Mouse (Mus musculus) ES-Bruce4 (cell line): Measurements from ENCODE around the gene Ip6k1. TPM values are rescaled to one million over a fixed set of nuclear protein-coding genes. Genes with fewer than 3 reads are reported as not detected.
A peak's percentile ranks its signal among the peaks of the same experiment; 100 is the strongest.

Experiments
- H3K27ac ChIP-seq: 2 replicates; pipeline ENCODE4 v1.5.1; 2012; ENCODE audit warnings: low read length, inconsistent platforms; ENCODE audit not compliant: insufficient read depth
- H3K27me3 ChIP-seq: 2 replicates; pipeline ENCODE4 v1.6.1; 2012; ENCODE audit warnings: mild to moderate bottlenecking, low read length, inconsistent platforms; ENCODE audit not compliant: control insufficient read depth, poor library complexity, insufficient read depth, severe bottlenecking
- H3K36me3 ChIP-seq: 2 replicates; pipeline ENCODE4 v1.6.1; 2012; ENCODE audit warnings: inconsistent platforms, mild to moderate bottlenecking, low read length, moderate library complexity; ENCODE audit not compliant: control insufficient read depth, poor library complexity, insufficient read depth, severe bottlenecking
- H3K4me1 ChIP-seq: one replicate; pipeline ENCODE4 v1.8.1; 2011; ENCODE audit warnings: low read length; ENCODE audit not compliant: control insufficient read depth, insufficient read depth
- H3K4me3 ChIP-seq: 2 replicates; pipeline ENCODE4 v1.5.1; 2011; ENCODE audit warnings: low read depth, mild to moderate bottlenecking, low read length
- H3K9ac ChIP-seq: 2 replicates; pipeline ENCODE4 v1.6.1; 2012; ENCODE audit warnings: low read depth, mild to moderate bottlenecking, inconsistent platforms; ENCODE audit not compliant: poor library complexity, severe bottlenecking
- H3K9me3 ChIP-seq: replicated peaks from 2 replicates; pipeline ENCODE4 v1.6.1; 2012; ENCODE audit warnings: mild to moderate bottlenecking, low read length, inconsistent platforms; ENCODE audit not compliant: control insufficient read depth, poor library complexity, insufficient read depth, severe bottlenecking
- CTCF ChIP-seq: IDR thresholded peaks from one replicate; pipeline ENCODE4 v1.8.1; 2011; ENCODE audit warnings: low read depth, low read length
- EP300 ChIP-seq: IDR thresholded peaks from 2 replicates; pipeline ENCODE4 v1.6.1; 2011; ENCODE audit warnings: low read depth, low read length; ENCODE audit not compliant: insufficient read depth
- POLR2A ChIP-seq: IDR thresholded peaks from one replicate; pipeline ENCODE4 v1.8.1; 2011; ENCODE audit warnings: low read length; ENCODE audit not compliant: insufficient read depth
- polyA plus RNA-seq: library from polyadenylated mRNA; stranded (reverse); fragments of >200 nt; gene quantifications from 2 replicates; pipeline ENCODE4 v1.2.4, GENCODE M21; 2011; ENCODE audit warnings: low read depth; ENCODE audit not compliant: missing spikeins, insufficient read depth, insufficient read length

Ip6k1 gene
- polyA plus RNA-seq, 1 experiment: 46.9 TPM

- H3K4me1 ChIP-seq: no peaks in the 10 kb centered on the region
- no peaks in the 10 kb centered on the region for H3K9me3 ChIP-seq
- no peak within 1 kb of the TSS for H3K9ac ChIP-seq
- no peak within 1 kb of the TSS for H3K27ac ChIP-seq
- TF ChIP-seq CTCF (peak; percentile 80), EP300 (no peak), POLR2A (peak; percentile 27)
- H3K27me3 ChIP-seq: no peaks in the 10 kb centered on the region
- H3K36me3 ChIP-seq: 0 out of 2 replicates have a peak, but pooled peaks cover 3% of the 10 kb centered on the region
- peak within 1 kb of the TSS; percentile 27 for H3K4me3 ChIP-seq
Measured at GRCm38 (mm10) chr9:108052885-108053664, 50.8 kb downstream of the Ip6k1 start, which contains the start of gene Amigo3. Gene Amigo3 (plus strand): TSS chr9:108053159.

GRCm38 (mm10) chr9:108053665-108054225 lies 51.4 kb downstream of the Ip6k1 start:
- H3K4me3 ChIP-seq: peak overlapping the region; percentile 15
- H3K4me1 ChIP-seq: no peaks in the 10 kb centered on the region
- H3K9me3 ChIP-seq: no peaks in the 10 kb centered on the region
- TF ChIP-seq EP300 (no peak), CTCF (no peak), POLR2A (no peak)
- 0 out of 2 replicates have a peak, but pooled peaks cover 3% of the 10 kb centered on the region for H3K36me3 ChIP-seq
- H3K27ac ChIP-seq: no peak overlapping the region
- no peaks in the 10 kb centered on the region for H3K27me3 ChIP-seq
- 0 out of 2 replicates have a peak overlapping the region, but pooled peaks have one; percentile 6 for H3K9ac ChIP-seq

GRCm38 (mm10) chr9:108054331-108055040 lies 52.2 kb downstream of the Ip6k1 start:
- 0 out of 2 replicates have a peak overlapping the region, but pooled peaks have one; percentile 6 for H3K9ac ChIP-seq
- H3K36me3 ChIP-seq: 0 out of 2 replicates have a peak, but pooled peaks cover 3% of the 10 kb centered on the region
- peak overlapping the region; percentile 15 for H3K4me3 ChIP-seq
- H3K27ac ChIP-seq: no peak overlapping the region
- no peaks in the 10 kb centered on the region for H3K27me3 ChIP-seq
- no peaks in the 10 kb centered on the region for H3K9me3 ChIP-seq
- H3K4me1 ChIP-seq: no peaks in the 10 kb centered on the region
- TF ChIP-seq EP300 (no peak), POLR2A (no peak), CTCF (no peak)

GRCm38 (mm10) chr9:108055061-108055460 lies 52.8 kb downstream of the Ip6k1 start:
- Histone ChIP-seq H3K27me3 (no peaks in the 10 kb centered on the region), H3K4me3 (no peak overlapping the region), H3K36me3 (0 out of 2 replicates have a peak, but pooled peaks cover 3% of the 10 kb centered on the region), H3K9ac (no peak overlapping the region), H3K9me3 (no peaks in the 10 kb centered on the region), H3K27ac (no peak overlapping the region), H3K4me1 (no peaks in the 10 kb centered on the region)
- TF ChIP-seq EP300: no peak
- no peak for TF ChIP-seq POLR2A

GRCm38 (mm10) chr9:108055661-108056237 lies 53.4 kb downstream of the Ip6k1 start:
- 0 out of 2 replicates have a peak, but pooled peaks cover 3% of the 10 kb centered on the region for H3K36me3 ChIP-seq

More at GRCm38 (mm10) chr9:108055661-108056237, 53.4 kb downstream of the Ip6k1 start:
- Histone ChIP-seq H3K27ac (no peak overlapping the region), H3K4me3 (no peak overlapping the region), H3K27me3 (no peaks in the 10 kb centered on the region), H3K9me3 (no peaks in the 10 kb centered on the region), H3K4me1 (no peaks in the 10 kb centered on the region), H3K9ac (no peak overlapping the region)
- TF ChIP-seq POLR2A (no peak), EP300 (no peak), CTCF (no peak)
